Mouse (Mus musculus): Measurements from ENCODE around the gene Vmn1r28. TPM values are rescaled to one million over a fixed set of nuclear protein-coding genes. Genes with fewer than 3 reads are reported as not detected.

Vmn1r28 gene
- not detected in 2 replicates for polyA plus RNA-seq (2012)

- TF ChIP-seq GATA1 (IDR thresholded peaks at IDR 0.05; ENCODE audit: low read length) = no peak
Observed at GRCm38 (mm10) chr6:58261737-58262136, at the start of gene Vmn1r28. Gene Vmn1r28, plus strand, starts transcription at chr6:58262037.

- TF ChIP-seq GATA1 (IDR thresholded peaks at IDR 0.05; ENCODE audit: low read length) = no peak
Observed at GRCm38 (mm10) chr6:58216119-58216518, 45.7 kb upstream of the Vmn1r28 start.

- no peak for TF ChIP-seq GATA1 (IDR thresholded peaks at IDR 0.05; ENCODE audit: low read length)
Observed at GRCm38 (mm10) chr6:58218721-58219120, 43.1 kb upstream of the Vmn1r28 start, which contains the start of gene Vmn1r27. Gene Vmn1r27, minus strand, starts transcription at chr6:58218821.

- no peak for TF ChIP-seq GATA1 (IDR thresholded peaks at IDR 0.05; ENCODE audit: low read length)
Observed at GRCm38 (mm10) chr6:58292201-58292600, 30.4 kb downstream of the Vmn1r28 start.

GRCm38 (mm10) chr6:58301249-58301648, 39.4 kb downstream of the Vmn1r28 start, which contains the start of gene Vmn1r29:
Gene Vmn1r29, plus strand, starts transcription at chr6:58301549.
- TF ChIP-seq GATA1 (IDR thresholded peaks at IDR 0.05; ENCODE audit: low read length) = no peak

Other genes starting within 250 kb of the Vmn1r28 start
- not detected in 2 replicates for gene Vmn1r26, start 246.9 kb upstream of the Vmn1r28 start, polyA plus RNA-seq (2012)
- gene Vmn1r27, start 43.2 kb upstream of the Vmn1r28 start, polyA plus RNA-seq (2012) = not detected in 2 replicates
- gene Vmn1r29, start 39.5 kb downstream of the Vmn1r28 start, polyA plus RNA-seq (2012) = not detected in 2 replicates
- not detected in 2 replicates for gene Vmn1r30, start 181.3 kb downstream of the Vmn1r28 start, polyA plus RNA-seq (2012)
- not detected in 2 replicates for gene Vmn1r31, start 213.3 kb downstream of the Vmn1r28 start, polyA plus RNA-seq (2012)